In the genomic region with DNA sequence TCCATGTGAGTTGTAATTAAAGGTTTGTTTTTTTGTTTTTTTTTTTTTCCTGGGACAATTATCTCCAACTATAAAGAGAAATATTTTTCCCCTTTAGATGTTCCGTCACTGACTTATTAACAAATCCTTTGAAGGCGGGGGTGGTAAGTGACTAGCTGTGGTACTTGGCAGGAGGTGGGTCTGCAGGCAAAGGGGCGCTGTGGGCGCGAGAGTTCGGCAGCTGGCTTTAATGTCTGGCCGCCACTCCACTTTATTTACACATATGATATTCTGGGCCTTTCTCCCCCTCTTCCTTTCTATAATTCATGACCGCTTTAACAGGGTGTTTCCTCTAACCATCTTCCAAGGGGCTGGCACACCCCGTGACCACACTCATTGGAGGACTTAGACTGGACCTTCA, we compare ENCODE assay signal across 32 mouse cellular contexts. TPM values are rescaled to one million over a fixed set of nuclear protein-coding genes. Genes with fewer than 3 reads are reported as not detected.
DNase-seq lines count a peak whose midpoint lies in the region; ATAC-seq and TF ChIP-seq lines count a peak whose summit lies in the region.
"Had no signal": no experiment of that assay in that cellular context is flagged by ENCODE, and none has a peak within 500 bp of the region (broad histone marks: within the 10 kb centered on the region; RNA-seq: fewer than 3 reads in every experiment).

No protein-coding gene starts in this region.

- 45% methylated on average over 9 of the region's 9 CpGs for WGBS in hindbrain, embryonic 13.5 days
- WGBS in hindbrain, postnatal 0 days = 43% methylated on average over 9 of the region's 9 CpGs
- WGBS in neural tube, embryonic 11.5 days = 38% methylated on average over 9 of the region's 9 CpGs
- WGBS in midbrain, embryonic 13.5 days = 44% methylated on average over 9 of the region's 9 CpGs
- WGBS in neural tube, embryonic 15.5 days = 28% methylated on average over 9 of the region's 9 CpGs

- 0 out of 2 replicates have a peak, but pooled peaks cover 14% of the 10 kb centered on the region for H3K27me3 ChIP-seq in hindbrain, embryonic 13.5 days
- no peaks in the 10 kb centered on the region for H3K27me3 ChIP-seq in hindbrain, postnatal 0 days (ENCODE audit: insufficient read depth, low read length)
- no peaks in the 10 kb centered on the region for H3K27me3 ChIP-seq in neural tube, embryonic 11.5 days (ENCODE audit: control insufficient read depth, insufficient read depth, low read length)
- peaks cover 11% of the 10 kb centered on the region for H3K27me3 ChIP-seq in midbrain, embryonic 13.5 days
- H3K27me3 ChIP-seq in neural tube, embryonic 15.5 days (replicated peaks) = peaks cover 35% of the 10 kb centered on the region

- no peak overlapping the region for H3K9ac ChIP-seq in hindbrain, embryonic 13.5 days
- no peak overlapping the region for H3K9ac ChIP-seq in hindbrain, postnatal 0 days (replicated peaks; ENCODE audit: low read length)
- no peak overlapping the region for H3K9ac ChIP-seq in neural tube, embryonic 11.5 days (ENCODE audit: low read length)
- H3K9ac ChIP-seq in midbrain, embryonic 13.5 days (replicated peaks) = no peak overlapping the region
- no peak overlapping the region for H3K9ac ChIP-seq in neural tube, embryonic 15.5 days (replicated peaks)
- H3K9ac ChIP-seq: embryonic facial prominence, embryonic 13.5 days; liver, postnatal 0 days had no signal

- H3K36me3 ChIP-seq in hindbrain, embryonic 13.5 days = no peaks in the 10 kb centered on the region
- no peaks in the 10 kb centered on the region for H3K36me3 ChIP-seq in hindbrain, postnatal 0 days (ENCODE audit: insufficient read depth, low read length)
- no peaks in the 10 kb centered on the region for H3K36me3 ChIP-seq in neural tube, embryonic 11.5 days (ENCODE audit: control insufficient read depth, insufficient read depth, low read length)
- H3K36me3 ChIP-seq in midbrain, embryonic 13.5 days = no peaks in the 10 kb centered on the region
- H3K36me3 ChIP-seq in neural tube, embryonic 15.5 days = no peaks in the 10 kb centered on the region
- H3K36me3 ChIP-seq: embryonic facial prominence, embryonic 13.5 days had no signal

- H3K9me3 ChIP-seq in hindbrain, embryonic 13.5 days = no peaks in the 10 kb centered on the region
- H3K9me3 ChIP-seq in hindbrain, postnatal 0 days (ENCODE audit: low read length) = no peaks in the 10 kb centered on the region
- no peaks in the 10 kb centered on the region for H3K9me3 ChIP-seq in neural tube, embryonic 11.5 days (ENCODE audit: control insufficient read depth, low read length)
- H3K9me3 ChIP-seq in midbrain, embryonic 13.5 days = no peaks in the 10 kb centered on the region
- no peaks in the 10 kb centered on the region for H3K9me3 ChIP-seq in neural tube, embryonic 15.5 days (replicated peaks)
- H3K9me3 ChIP-seq: embryonic facial prominence, embryonic 13.5 days had no signal

- no peak for ATAC-seq in hindbrain, embryonic 13.5 days (ENCODE audit: low FRiP score)
- ATAC-seq in hindbrain, postnatal 0 days = no peak
- no peak for ATAC-seq in neural tube, embryonic 11.5 days (ENCODE audit: insufficient read depth, low FRiP score, low TSS enrichment)
- ATAC-seq in midbrain, embryonic 13.5 days = peak; percentile 50; the same call in 1 of the 2 replicates
- ATAC-seq in neural tube, embryonic 15.5 days (ENCODE audit: low FRiP score) = no peak
- no peak for ATAC-seq in frontal cortex, adult (ENCODE audit: low TSS enrichment)
- ATAC-seq: intestine, embryonic 16.5 days; liver, postnatal 0 days had no signal

- peak overlapping the region; percentile 67 for H3K27ac ChIP-seq in hindbrain, embryonic 13.5 days
- no peak overlapping the region for H3K27ac ChIP-seq in hindbrain, postnatal 0 days
- 0 out of 2 replicates have a peak overlapping the region, but pooled peaks have one; percentile 49 for H3K27ac ChIP-seq in neural tube, embryonic 11.5 days (ENCODE audit: low read depth, low read length)
- peak overlapping the region; percentile 63 for H3K27ac ChIP-seq in midbrain, embryonic 13.5 days
- H3K27ac ChIP-seq in neural tube, embryonic 15.5 days (replicated peaks) = peak overlapping the region; percentile 38; the same call in 1 of the 2 replicates
- H3K27ac ChIP-seq: embryonic facial prominence, embryonic 13.5 days; layer of hippocampus, adult 2 months; stomach, postnatal 0 days had no signal

- TF ChIP-seq CTCF in hindbrain, postnatal 0 days (IDR thresholded peaks at IDR 0.05; ENCODE audit: low read depth) = no peak

- DNase-seq in hindbrain, postnatal 0 days (ENCODE audit: low spot score) = no peak
- peak; percentile 46 for DNase-seq in neural tube, embryonic 11.5 days (ENCODE audit: low spot score)
- DNase-seq in neural tube, embryonic 10.5 days (ENCODE audit: extremely low spot score, low spot score) = no peak
- DNase-seq: adrenal gland, adult 8-10 months; cerebellum, adult 2 months; cerebellum, postnatal 36 days; embryo, embryonic 11 days; kidney, adult 9 months; kidney, postnatal 14 days; liver, postnatal 0 days; lung, postnatal 14 days had no signal

- no peak overlapping the region for H3K4me2 ChIP-seq in hindbrain, embryonic 13.5 days
- H3K4me2 ChIP-seq in hindbrain, postnatal 0 days (ENCODE audit: low read depth, low read length) = no peak overlapping the region
- no peak overlapping the region for H3K4me2 ChIP-seq in neural tube, embryonic 11.5 days (ENCODE audit: low read depth)
- H3K4me2 ChIP-seq in midbrain, embryonic 13.5 days (replicated peaks) = no peak overlapping the region
- H3K4me2 ChIP-seq in neural tube, embryonic 15.5 days = no peak overlapping the region
- H3K4me2 ChIP-seq: embryonic facial prominence, embryonic 13.5 days; heart, embryonic 11.5 days; liver, embryonic 11.5 days had no signal

- H3K4me1 ChIP-seq in hindbrain, embryonic 13.5 days (replicated peaks) = peaks cover 45% of the 10 kb centered on the region
- no peaks in the 10 kb centered on the region for H3K4me1 ChIP-seq in hindbrain, postnatal 0 days (ENCODE audit: insufficient read depth, low read length)
- H3K4me1 ChIP-seq in neural tube, embryonic 11.5 days (ENCODE audit: control insufficient read depth, insufficient read depth, low read length) = peaks cover 24% of the 10 kb centered on the region
- peaks cover 54% of the 10 kb centered on the region for H3K4me1 ChIP-seq in midbrain, embryonic 13.5 days (replicated peaks)
- peaks cover 39% of the 10 kb centered on the region for H3K4me1 ChIP-seq in neural tube, embryonic 15.5 days

- no peak overlapping the region for H3K4me3 ChIP-seq in hindbrain, embryonic 13.5 days
- no peak overlapping the region for H3K4me3 ChIP-seq in hindbrain, postnatal 0 days (ENCODE audit: low read length)
- H3K4me3 ChIP-seq in neural tube, embryonic 11.5 days (ENCODE audit: low read depth, low read length) = no peak overlapping the region
- H3K4me3 ChIP-seq in midbrain, embryonic 13.5 days (replicated peaks) = no peak overlapping the region
- H3K4me3 ChIP-seq in neural tube, embryonic 15.5 days (replicated peaks) = no peak overlapping the region
- H3K4me3 ChIP-seq: embryonic facial prominence, embryonic 13.5 days; erythroblast, embryonic 14.5 days; layer of hippocampus, adult 2 months had no signal

RNA-seq across cellular contexts. Expression of gene 3100002H09Rik, which starts 5.4 kb away (rescaled TPM):
- 1.00 TPM in 1 of 2 replicates, not detected in the other for polyA plus RNA-seq in hindbrain, embryonic 13.5 days (2015; fragmentation: Nextera tagmentation; extraction: Ambion mirVana)
- total RNA-seq in hindbrain, postnatal 0 days (2014; rRNA removed) = 0.26 TPM in 1 of 2 replicates, not detected in the other
- polyA plus RNA-seq in hindbrain, postnatal 0 days (2015; fragmentation: Nextera tagmentation; extraction: Ambion mirVana) = 0.23 TPM in 1 of 2 replicates, not detected in the other
- polyA plus RNA-seq in neural tube, embryonic 11.5 days (2014; fragmentation: Nextera tagmentation; extraction: Ambion mirVana) = 0.54 and 0.57 TPM in 2 replicates
- polyA plus RNA-seq in midbrain, embryonic 13.5 days (2015; fragmentation: Nextera tagmentation; extraction: Ambion mirVana) = 0.79 and 1.1 TPM in 2 replicates
- polyA plus RNA-seq in neural tube, embryonic 15.5 days (2015; fragmentation: Nextera tagmentation; extraction: Ambion mirVana) = 0.28 and 0.42 TPM in 2 replicates
- total RNA-seq: adrenal gland, adult 8-10 months; gastrocnemius, adult 8-10 months; granulocyte monocyte progenitor cell, adult 5-6 weeks; hematopoietic stem cell, adult 5-6 weeks; megakaryocyte progenitor cell, adult 5-6 weeks; MEL had no signal
- polyA plus RNA-seq: C2C12; cerebellum, adult 2 months; embryonic facial prominence, embryonic 13.5 days; erythroblast, embryonic 14.5 days; heart, embryonic 11.5 days; heart, postnatal 0 days; intestine, embryonic 16.5 days; limb, embryonic 11.5 days; liver, embryonic 11.5 days; liver, postnatal 0 days; small intestine, adult 2 months; stomach, postnatal 0 days; thymus, postnatal 0 days had no signal

RNA-seq across cellular contexts. Expression of gene Pou3f1, which starts 40.6 kb away (rescaled TPM):
- polyA plus RNA-seq in hindbrain, embryonic 13.5 days (2015; fragmentation: Nextera tagmentation; extraction: Ambion mirVana) = 9.5 and 11.4 TPM in 2 replicates
- 4.8 and 7.0 TPM in 2 replicates for total RNA-seq in hindbrain, postnatal 0 days (2014; rRNA removed)
- polyA plus RNA-seq in hindbrain, postnatal 0 days (2015; fragmentation: Nextera tagmentation; extraction: Ambion mirVana) = 4.1 and 6.3 TPM in 2 replicates
- 17.0 and 17.1 TPM in 2 replicates for polyA plus RNA-seq in neural tube, embryonic 11.5 days (2014; fragmentation: Nextera tagmentation; extraction: Ambion mirVana)
- 14.2 and 19.3 TPM in 2 replicates for polyA plus RNA-seq in midbrain, embryonic 13.5 days (2015; fragmentation: Nextera tagmentation; extraction: Ambion mirVana)
- polyA plus RNA-seq in neural tube, embryonic 15.5 days (2015; fragmentation: Nextera tagmentation; extraction: Ambion mirVana) = 4.7 and 6.8 TPM in 2 replicates
- total RNA-seq: granulocyte monocyte progenitor cell, adult 5-6 weeks; hematopoietic stem cell, adult 5-6 weeks; megakaryocyte progenitor cell, adult 5-6 weeks; MEL had no signal
- polyA plus RNA-seq: liver, postnatal 0 days had no signal
